Mouse (Mus musculus) cortical plate, adult 2 months (tissue): ENCODE measurements around the gene Cdh4.

ENCODE experiments used
- CTCF ChIP-seq: fragments of 200-500 bp; IDR thresholded peaks from 2 replicates; pipeline ENCODE4 v1.5.1; 2011; ENCODE audit warnings: mild to moderate bottlenecking, control low read depth, low read length; ENCODE audit not compliant: insufficient read depth; ENCODE audit errors: extremely low read depth
- POLR2A ChIP-seq: fragments of 200-500 bp; IDR thresholded peaks from 2 replicates; pipeline ENCODE4 v1.6.1; 2011; ENCODE audit warnings: mild to moderate bottlenecking, low read length, control low read depth; ENCODE audit not compliant: insufficient read depth; ENCODE audit errors: extremely low read depth

- no peak for TF ChIP-seq CTCF
- no peak for TF ChIP-seq POLR2A
These were observed 188.5 kb downstream of the Cdh4 start for GRCm38 (mm10) chr2:179630720-179631119.
